Mouse (Mus musculus) liver, embryonic 15.5 days (tissue): Measurements from ENCODE around the gene Pcyt1a. TPM values are rescaled to one million over a fixed set of nuclear protein-coding genes. Genes with fewer than 3 reads are reported as not detected.

Experiments
- ATAC-seq: fragments of 200-750 bp; cut with Nextera tagmentation; 2 replicates; pipeline ENCODE4 v1.8.0; 2017; ENCODE audit warnings: moderate number of reproducible peaks, mild to moderate bottlenecking, moderate library complexity; ENCODE audit not compliant: insufficient read depth
- H3K27ac ChIP-seq: fragments of 300-500 bp; sonication (generic); replicated peaks from 2 replicates; pipeline ENCODE4 v1.5.1; 2015; ENCODE audit warnings: mild to moderate bottlenecking, inconsistent platforms
- H3K27me3 ChIP-seq: fragments of 300-500 bp; sonication (generic); 2 replicates; pipeline ENCODE4 v1.6.1; 2015; ENCODE audit warnings: mild to moderate bottlenecking, inconsistent platforms
- H3K36me3 ChIP-seq: fragments of 300-500 bp; sonication (generic); replicated peaks from 2 replicates; pipeline ENCODE4 v1.6.1; 2015; ENCODE audit warnings: moderate library complexity, mild to moderate bottlenecking, inconsistent platforms
- H3K4me1 ChIP-seq: fragments of 300-500 bp; sonication (generic); replicated peaks from 2 replicates; pipeline ENCODE4 v1.6.1; 2015; ENCODE audit warnings: inconsistent platforms
- H3K4me2 ChIP-seq: fragments of 300-500 bp; sonication (generic); 2 replicates; pipeline ENCODE4 v1.6.1; 2015; ENCODE audit warnings: moderate library complexity, mild to moderate bottlenecking, inconsistent platforms
- H3K4me3 ChIP-seq: fragments of 300-500 bp; sonication (generic); replicated peaks from 2 replicates; pipeline ENCODE4 v1.5.1; 2015; ENCODE audit warnings: mild to moderate bottlenecking, inconsistent platforms
- H3K9ac ChIP-seq: fragments of 300-500 bp; sonication (generic); 2 replicates; pipeline ENCODE4 v1.6.1; 2015; ENCODE audit warnings: moderate library complexity, mild to moderate bottlenecking, inconsistent platforms
- H3K9me3 ChIP-seq: fragments of 300-500 bp; sonication (generic); replicated peaks from 2 replicates; pipeline ENCODE4 v1.6.1; 2016; ENCODE audit warnings: inconsistent platforms
- WGBS: fragments of 180-500 bp; shearing (Covaris S2); methylation state at CpG from one replicate; pipeline ENCODE4 v1.1.7; 2015; ENCODE audit warnings: mixed read lengths; ENCODE audit not compliant: insufficient replicate concordance; 5-methylcytosine and 5-hydroxymethylcytosine counted together
- polyA plus RNA-seq: library from polyadenylated mRNA; unstranded; fragments of >200 nt; fragmentation: Nextera tagmentation; extraction: Ambion mirVana; gene quantifications from 2 replicates; pipeline ENCODE4 v1.2.1, GENCODE M21; 2015

The Pcyt1a gene
- polyA plus RNA-seq, 1 experiment from 2014 or later = 38.3 TPM

GRCm38 (mm10) chr16:32510399-32511337 lies 79.9 kb downstream of the Pcyt1a start:
- Histone ChIP-seq H3K9me3 (no peaks in the 10 kb centered on the region), H3K36me3 (no peaks in the 10 kb centered on the region), H3K4me2 (peak overlapping the region; percentile 68), H3K27me3 (no peaks in the 10 kb centered on the region), H3K4me3 (peak overlapping the region; percentile 36), H3K4me1 (peaks cover 91% of the 10 kb centered on the region), H3K9ac (peak overlapping the region; percentile 65), H3K27ac (peak overlapping the region; percentile 97)
- ATAC-seq = no peak
- WGBS = 36% methylated on average over 18 of the region's 18 CpGs

- no peaks in the 10 kb centered on the region for H3K36me3 ChIP-seq
- no peaks in the 10 kb centered on the region for H3K27me3 ChIP-seq
- peak overlapping the region; percentile 36 for H3K4me3 ChIP-seq
- peak overlapping the region; percentile 97 for H3K27ac ChIP-seq
- peaks cover 95% of the 10 kb centered on the region for H3K4me1 ChIP-seq
- 59% methylated on average over 3 of the region's 3 CpGs for WGBS
- H3K4me2 ChIP-seq = peak overlapping the region; percentile 68
- peak overlapping the region; percentile 65 for H3K9ac ChIP-seq
- no peak for ATAC-seq
- no peaks in the 10 kb centered on the region for H3K9me3 ChIP-seq
Measured at GRCm38 (mm10) chr16:32511338-32511734, 80.6 kb downstream of the Pcyt1a start.

- Histone ChIP-seq H3K4me2 (peak overlapping the region; percentile 68), H3K4me3 (0 out of 2 replicates have a peak overlapping the region, but pooled peaks have one; percentile 4), H3K9ac (peak overlapping the region; percentile 65), H3K27me3 (no peaks in the 10 kb centered on the region), H3K9me3 (no peaks in the 10 kb centered on the region), H3K36me3 (no peaks in the 10 kb centered on the region), H3K4me1 (peaks cover 95% of the 10 kb centered on the region), H3K27ac (peak overlapping the region; percentile 97)
- WGBS = 65% methylated on average over 8 of the region's 8 CpGs
- no peak for ATAC-seq
Measured at GRCm38 (mm10) chr16:32511827-32512490, 81.2 kb downstream of the Pcyt1a start.

GRCm38 (mm10) chr16:32512921-32513320 lies 82.2 kb downstream of the Pcyt1a start:
- Histone ChIP-seq H3K27me3 (no peaks in the 10 kb centered on the region), H3K27ac (peak overlapping the region; percentile 97), H3K4me3 (no peak overlapping the region), H3K4me2 (peak overlapping the region; percentile 68), H3K36me3 (no peaks in the 10 kb centered on the region), H3K9ac (peak overlapping the region; percentile 65), H3K9me3 (no peaks in the 10 kb centered on the region), H3K4me1 (peaks cover 94% of the 10 kb centered on the region)
- WGBS = 84% methylated on average over 3 of the region's 3 CpGs
- no peak for ATAC-seq

GRCm38 (mm10) chr16:32513401-32513800 lies 82.7 kb downstream of the Pcyt1a start:
- H3K36me3 ChIP-seq = no peaks in the 10 kb centered on the region
- H3K9ac ChIP-seq = no peak overlapping the region
- peak overlapping the region; percentile 68; the same call in 1 of the 2 replicates for H3K4me2 ChIP-seq
- H3K4me1 ChIP-seq = peaks cover 94% of the 10 kb centered on the region
- no peak for ATAC-seq
- WGBS = 97% methylated on average over 6 of the region's 6 CpGs
- H3K27ac ChIP-seq = peak overlapping the region; percentile 97
- H3K9me3 ChIP-seq = no peaks in the 10 kb centered on the region
- no peak overlapping the region for H3K4me3 ChIP-seq
- no peaks in the 10 kb centered on the region for H3K27me3 ChIP-seq

GRCm38 (mm10) chr16:32513948-32514347 lies 83.2 kb downstream of the Pcyt1a start:
- Histone ChIP-seq H3K4me1 (peaks cover 92% of the 10 kb centered on the region), H3K27me3 (no peaks in the 10 kb centered on the region), H3K4me3 (no peak overlapping the region), H3K36me3 (no peaks in the 10 kb centered on the region), H3K27ac (peak overlapping the region; percentile 97), H3K9ac (no peak overlapping the region; the same call in 1 of the 2 replicates), H3K9me3 (no peaks in the 10 kb centered on the region), H3K4me2 (no peak overlapping the region)
- no peak for ATAC-seq
- WGBS = 89% methylated on average over 6 of the region's 6 CpGs

GRCm38 (mm10) chr16:32516006-32516962 lies 85.6 kb downstream of the Pcyt1a start:
- H3K9me3 ChIP-seq = no peaks in the 10 kb centered on the region
- 26% methylated on average over 21 of the region's 21 CpGs for WGBS
- ATAC-seq = peak; percentile 80
- no peaks in the 10 kb centered on the region for H3K27me3 ChIP-seq
- H3K4me1 ChIP-seq = peaks cover 94% of the 10 kb centered on the region
- H3K27ac ChIP-seq = peak overlapping the region; percentile 97
- peak overlapping the region; percentile 59 for H3K9ac ChIP-seq
- peak overlapping the region; percentile 22 for H3K4me3 ChIP-seq
- peak overlapping the region; percentile 63 for H3K4me2 ChIP-seq
- H3K36me3 ChIP-seq = no peaks in the 10 kb centered on the region

- 77% methylated on average over 12 of the region's 12 CpGs for WGBS
- no peaks in the 10 kb centered on the region for H3K27me3 ChIP-seq
- H3K27ac ChIP-seq = no peak overlapping the region
- ATAC-seq = no peak
- H3K9ac ChIP-seq = no peak overlapping the region
- H3K4me1 ChIP-seq = peaks cover 94% of the 10 kb centered on the region
- H3K4me2 ChIP-seq = no peak overlapping the region
- H3K9me3 ChIP-seq = no peaks in the 10 kb centered on the region
- H3K36me3 ChIP-seq = no peaks in the 10 kb centered on the region
- no peak overlapping the region for H3K4me3 ChIP-seq
Measured at GRCm38 (mm10) chr16:32517785-32518481, 87.2 kb downstream of the Pcyt1a start.

- H3K27ac ChIP-seq = peak overlapping the region; percentile 79
- peak overlapping the region; percentile 35 for H3K4me2 ChIP-seq
- H3K36me3 ChIP-seq = no peaks in the 10 kb centered on the region
- H3K4me3 ChIP-seq = no peak overlapping the region
- H3K9ac ChIP-seq = peak overlapping the region; percentile 35; the same call in 1 of the 2 replicates
- peaks cover 95% of the 10 kb centered on the region for H3K4me1 ChIP-seq
- H3K27me3 ChIP-seq = no peaks in the 10 kb centered on the region
- WGBS = 39% methylated on average over 15 of the region's 15 CpGs
- no peaks in the 10 kb centered on the region for H3K9me3 ChIP-seq
- ATAC-seq = peak; percentile 38
Measured at GRCm38 (mm10) chr16:32519656-32520371, 89.1 kb downstream of the Pcyt1a start.
